Mouse (Mus musculus): Measurements from ENCODE around the gene Nudt4.

GRCm38 (mm10) chr10:95539841-95540240 is 24.1 kb downstream of the Nudt4 start:
- no peak for TF ChIP-seq CHD1 (IDR thresholded peaks at IDR 0.05; ENCODE audit: low read depth, low read length)
- no peak for TF ChIP-seq POLR2A (IDR thresholded peaks at IDR 0.05; ENCODE audit: low read depth, low read length)
- TF ChIP-seq CTCF (conservative IDR thresholded peaks at IDR 0.05 in 1 of 2, IDR thresholded peaks at IDR 0.05 in 1 of 2; ENCODE audit: low read depth in 2 of 2, low read length in 2 of 2) = no peak
- TF ChIP-seq EP300 (IDR thresholded peaks at IDR 0.05; ENCODE audit: low read length) = no peak
- TF ChIP-seq MXI1 (IDR thresholded peaks at IDR 0.05; ENCODE audit: low read depth, low read length) = no peak
- no peak for TF ChIP-seq ZKSCAN1 (IDR thresholded peaks at IDR 0.05; ENCODE audit: borderline replicate concordance, low read depth, low read length)
- no peak for TF ChIP-seq RAD21 (IDR thresholded peaks at IDR 0.05; ENCODE audit: low read depth, low read length)
- no peak for TF ChIP-seq ZNF384 (IDR thresholded peaks at IDR 0.05; ENCODE audit: low read depth, low read length)
